Mouse (Mus musculus): ENCODE measurements around the gene Cep63. TPM values are rescaled to one million over a fixed set of nuclear protein-coding genes. Genes with fewer than 3 reads are reported as not detected.
A peak's percentile ranks its signal among the peaks of the same experiment; 100 is the strongest.

Cep63 gene
- 10 to 100 TPM; 31.4 to 33.9 TPM for total RNA-seq (2021)

- intact Hi-C loops (cut with DNase I): no loop called here
Measured at GRCm38 (mm10) chr9:102625983-102626838, at the start of gene Cep63, which contains the start of gene Anapc13. Gene Cep63 (minus strand): TSS chr9:102626534. Gene Anapc13 (plus strand): TSS chr9:102626296.

GRCm38 (mm10) chr9:102675922-102676321 is 49.6 kb upstream of the Cep63 start:
- DNase-seq (ENCODE audit: low spot score in 2 of 2): no peak
- intact Hi-C loops (cut with DNase I): no loop called here

More at GRCm38 (mm10) chr9:102625983-102626838, at the start of gene Cep63, which contains the start of gene Anapc13:
- DNase-seq (ENCODE audit: low spot score in 2 of 2): peak; percentile 98 to 99

GRCm38 (mm10) chr9:102673381-102673780 is 47.0 kb upstream of the Cep63 start:
- intact Hi-C loops (cut with DNase I): no loop called here
- no peak for DNase-seq (ENCODE audit: low spot score in 2 of 2)

GRCm38 (mm10) chr9:102668906-102669305 is 42.6 kb upstream of the Cep63 start:
- intact Hi-C loops (cut with DNase I): no loop called here
- DNase-seq (ENCODE audit: low spot score in 2 of 2): no peak

- DNase-seq (ENCODE audit: low spot score in 2 of 2): no peak
- intact Hi-C loops (cut with DNase I): no loop called here
Measured at GRCm38 (mm10) chr9:102668115-102668514, 41.8 kb upstream of the Cep63 start.

- intact Hi-C loops (cut with DNase I): no loop called here
- DNase-seq (ENCODE audit: low spot score in 2 of 2): no peak
Measured at GRCm38 (mm10) chr9:102656355-102657095, 30.2 kb upstream of the Cep63 start.

GRCm38 (mm10) chr9:102651199-102651720 is 24.9 kb upstream of the Cep63 start:
- intact Hi-C loops (cut with DNase I): no loop called here
- no peak for DNase-seq (ENCODE audit: low spot score in 2 of 2)

GRCm38 (mm10) chr9:102650637-102651036 is 24.3 kb upstream of the Cep63 start:
- intact Hi-C loops (cut with DNase I): no loop called here
- no peak for DNase-seq (ENCODE audit: low spot score in 2 of 2)

- no peak for DNase-seq (ENCODE audit: low spot score in 2 of 2)
- intact Hi-C loops (cut with DNase I): no loop called here
Measured at GRCm38 (mm10) chr9:102649917-102650527, 23.7 kb upstream of the Cep63 start.

GRCm38 (mm10) chr9:102647010-102647409 is 20.7 kb upstream of the Cep63 start:
- intact Hi-C loops (cut with DNase I): no loop called here
- peak in 1 of 2 experiments; percentile 60 for DNase-seq (ENCODE audit: low spot score in 2 of 2)

- intact Hi-C loops (cut with DNase I): no loop called here
- no peak for DNase-seq (ENCODE audit: low spot score in 2 of 2)
Measured at GRCm38 (mm10) chr9:102645119-102645695, 18.9 kb upstream of the Cep63 start.

GRCm38 (mm10) chr9:102643486-102644101 is 17.3 kb upstream of the Cep63 start:
- peak in 1 of 2 experiments; percentile 55 for DNase-seq (ENCODE audit: low spot score in 2 of 2)
- intact Hi-C loops (cut with DNase I): no loop called here

- intact Hi-C loops (cut with DNase I): no loop called here
- DNase-seq (ENCODE audit: low spot score in 2 of 2): no peak
Measured at GRCm38 (mm10) chr9:102643071-102643485, 16.7 kb upstream of the Cep63 start.

- intact Hi-C loops (cut with DNase I): no loop called here
Measured at GRCm38 (mm10) chr9:102641531-102641930, 15.2 kb upstream of the Cep63 start.

GRCm38 (mm10) chr9:102639510-102639909 is 13.2 kb upstream of the Cep63 start:
- no peak for DNase-seq (ENCODE audit: low spot score in 2 of 2)
- intact Hi-C loops (cut with DNase I): no loop called here

More at GRCm38 (mm10) chr9:102641531-102641930, 15.2 kb upstream of the Cep63 start:
- DNase-seq (ENCODE audit: low spot score in 2 of 2): no peak

GRCm38 (mm10) chr9:102638963-102639362 is 12.6 kb upstream of the Cep63 start:
- DNase-seq (ENCODE audit: low spot score in 2 of 2): no peak
- intact Hi-C loops (cut with DNase I): no loop called here

- DNase-seq (ENCODE audit: low spot score in 2 of 2): no peak
- intact Hi-C loops (cut with DNase I): loop anchor here (2.0 kb wide), 2 partner anchors 78 to 230 kb away; no protein-coding TSS in a partner anchor
Measured at GRCm38 (mm10) chr9:102637115-102637514, 10.8 kb upstream of the Cep63 start.

- peak; percentile 53 to 67 for DNase-seq (ENCODE audit: low spot score in 2 of 2)
- intact Hi-C loops (cut with DNase I): loop anchor here (1.0 to 2.0 kb wide), 3 partner anchors 78 to 230 kb away; no protein-coding TSS in a partner anchor
Measured at GRCm38 (mm10) chr9:102636553-102636952, 10.2 kb upstream of the Cep63 start.

GRCm38 (mm10) chr9:102634453-102634852 is 8.1 kb upstream of the Cep63 start:
- no peak for DNase-seq (ENCODE audit: low spot score in 2 of 2)
- intact Hi-C loops (cut with DNase I): no loop called here

All from left cerebral cortex, postnatal 25 days (tissue).